Mouse (Mus musculus): ENCODE measurements at regions not wholly inside any gene's neighbourhood (a gene's known extent, or its start where the extent isn't known, plus 50 kb on each side); places are given as distances from the start of the nearest gene placed in this dataset.

- no peak for DNase-seq
Measured at GRCm38 (mm10) chr5:73930205-73930604, 138.0 kb downstream of the Usp46 start.

- no peak for DNase-seq
Measured at GRCm38 (mm10) chr5:73937799-73938198, 130.4 kb downstream of the Usp46 start.

- DNase-seq: no peak
Measured at GRCm38 (mm10) chr5:73938450-73938849, 129.8 kb downstream of the Usp46 start.

- no peak for DNase-seq
Measured at GRCm38 (mm10) chr5:73942950-73943349, 125.3 kb downstream of the Usp46 start.

- no peak for DNase-seq
Measured at GRCm38 (mm10) chr5:73945671-73946070, 122.6 kb downstream of the Usp46 start.

- DNase-seq: no peak
Measured at GRCm38 (mm10) chr5:73946164-73946563, 122.1 kb downstream of the Usp46 start.

GRCm38 (mm10) chr5:73948031-73948899 lies 120.0 kb downstream of the Usp46 start:
- DNase-seq: no peak

Data from gastrocnemius, postnatal 25 days (tissue).